Mouse (Mus musculus) kidney, adult 11 months (tissue): ENCODE results near the gene Dolk.

Source experiments
- DNase-seq: peaks from one replicate; pipeline ENCODE4 v3.0.0; 2022

Gene Dolk

GRCm38 (mm10) chr2:30286192-30287026 is at the start of gene Dolk, which contains the start of gene Nup188:
TSS of gene Dolk (minus strand) at chr2:30286334.
TSS of gene Nup188 (plus strand) at chr2:30286397.
- DNase-seq, result peak; percentile 90

GRCm38 (mm10) chr2:30335324-30335723 is 49.2 kb upstream of the Dolk start:
- DNase-seq, result no peak

GRCm38 (mm10) chr2:30328791-30329190 is 42.7 kb upstream of the Dolk start:
- DNase-seq, result no peak

GRCm38 (mm10) chr2:30327276-30327675 is 41.1 kb upstream of the Dolk start:
- DNase-seq, result no peak

- no peak for DNase-seq
Observed at GRCm38 (mm10) chr2:30325296-30325695, 39.2 kb upstream of the Dolk start.

GRCm38 (mm10) chr2:30323111-30323510 is 37.0 kb upstream of the Dolk start:
- DNase-seq, result no peak

GRCm38 (mm10) chr2:30319260-30319659 is 33.1 kb upstream of the Dolk start:
- DNase-seq, result no peak

GRCm38 (mm10) chr2:30316955-30317354 is 30.8 kb upstream of the Dolk start:
- no peak for DNase-seq

GRCm38 (mm10) chr2:30316136-30316535 is 30.0 kb upstream of the Dolk start:
- no peak for DNase-seq

- no peak for DNase-seq
Observed at GRCm38 (mm10) chr2:30311481-30311880, 25.3 kb upstream of the Dolk start.

- no peak for DNase-seq
Observed at GRCm38 (mm10) chr2:30309351-30309750, 23.2 kb upstream of the Dolk start.

GRCm38 (mm10) chr2:30306087-30306486 is 20.0 kb upstream of the Dolk start:
- DNase-seq, result no peak

GRCm38 (mm10) chr2:30299966-30300365 is 13.8 kb upstream of the Dolk start:
- DNase-seq, result peak; percentile 20

- no peak for DNase-seq
Observed at GRCm38 (mm10) chr2:30299525-30299924, 13.4 kb upstream of the Dolk start.

- no peak for DNase-seq
Observed at GRCm38 (mm10) chr2:30287027-30287373, 866 bp upstream of the Dolk start.

GRCm38 (mm10) chr2:30285416-30286181 is 535 bp downstream of the Dolk start:
- no peak for DNase-seq

GRCm38 (mm10) chr2:30285004-30285403 is 1.1 kb downstream of the Dolk start:
- no peak for DNase-seq

GRCm38 (mm10) chr2:30283193-30283592 is 2.9 kb downstream of the Dolk start:
- DNase-seq, result no peak

- DNase-seq, result no peak
Observed at GRCm38 (mm10) chr2:30281651-30282050, 4.5 kb downstream of the Dolk start.

GRCm38 (mm10) chr2:30280743-30281142 is 5.4 kb downstream of the Dolk start, which contains the start of gene Gm28038:
TSS of gene Gm28038 (plus strand) at chr2:30281043.
- no peak for DNase-seq

- DNase-seq, result peak; percentile 75
Observed at GRCm38 (mm10) chr2:30270134-30270533, 16.0 kb downstream of the Dolk start.

- DNase-seq, result peak; percentile 8
Observed at GRCm38 (mm10) chr2:30269241-30269990, 16.7 kb downstream of the Dolk start.

GRCm38 (mm10) chr2:30268371-30268770 is 17.8 kb downstream of the Dolk start:
- DNase-seq, result no peak
